Mouse (Mus musculus): ENCODE measurements at regions not wholly inside any gene's neighbourhood (a gene's known extent, or its start where the extent isn't known, plus 50 kb on each side); places are given as distances from the start of the nearest gene placed in this dataset.

DNA sequence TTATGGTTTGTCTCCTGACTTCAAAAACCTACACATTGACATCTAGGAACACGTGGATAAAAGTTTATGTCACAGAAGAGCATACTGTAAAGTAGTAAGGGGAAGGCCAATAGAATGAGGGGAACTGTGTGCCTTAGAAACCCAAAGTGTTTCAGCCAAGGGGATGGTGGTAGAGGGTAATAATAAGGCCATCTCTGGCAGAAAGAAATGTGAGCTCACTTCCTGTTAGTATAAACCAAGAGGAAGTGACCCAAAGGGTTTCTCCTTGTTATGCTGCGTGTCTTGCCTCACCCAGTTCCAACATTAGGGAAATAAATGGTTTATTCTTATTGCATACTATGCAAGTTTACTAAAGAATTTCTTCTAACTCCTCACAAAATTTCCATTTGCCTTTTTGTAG is 2982.4 kb upstream of the Lrrc6 start:
- Histone ChIP-seq H3K4me2 (no peak overlapping the region), H3K9me3 (no peaks in the 10 kb centered on the region), H3K27ac (no peak overlapping the region), H3K4me1 (replicated peaks) (no peaks in the 10 kb centered on the region), H3K4me3 (no peak overlapping the region), H3K27me3 (no peaks in the 10 kb centered on the region), H3K9ac (no peak overlapping the region), H3K36me3 (no peaks in the 10 kb centered on the region)
- WGBS = 82% methylated on average over 2 of the region's 2 CpGs
- no peak for ATAC-seq (ENCODE audit: low FRiP score)

DNA sequence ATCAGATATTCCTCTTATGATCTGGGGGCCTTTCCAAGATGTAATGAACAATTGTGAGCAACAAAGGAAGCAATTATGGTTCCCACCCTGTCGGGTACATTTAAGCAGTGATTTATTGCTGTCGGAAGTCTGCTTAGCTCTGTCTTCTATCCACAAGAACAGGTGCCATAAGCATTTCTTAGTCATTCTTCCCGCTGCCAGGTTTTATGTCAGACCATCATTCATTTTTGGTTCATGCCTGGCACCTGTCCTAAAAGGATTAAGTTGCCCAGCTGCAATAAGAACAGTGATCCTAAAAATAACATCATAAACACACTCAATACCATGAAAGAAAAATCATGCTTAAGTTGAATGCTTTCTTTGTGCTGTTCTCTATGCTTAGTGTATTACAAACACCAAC is 2980.4 kb upstream of the Lrrc6 start:
- Histone ChIP-seq H3K4me2 (no peak overlapping the region), H3K4me3 (no peak overlapping the region), H3K9ac (no peak overlapping the region), H3K36me3 (no peaks in the 10 kb centered on the region), H3K4me1 (replicated peaks) (no peaks in the 10 kb centered on the region), H3K27ac (no peak overlapping the region), H3K9me3 (no peaks in the 10 kb centered on the region), H3K27me3 (no peaks in the 10 kb centered on the region)
- 74% methylated on average over 3 of the region's 3 CpGs for WGBS
- ATAC-seq (ENCODE audit: low FRiP score) = no peak

DNA sequence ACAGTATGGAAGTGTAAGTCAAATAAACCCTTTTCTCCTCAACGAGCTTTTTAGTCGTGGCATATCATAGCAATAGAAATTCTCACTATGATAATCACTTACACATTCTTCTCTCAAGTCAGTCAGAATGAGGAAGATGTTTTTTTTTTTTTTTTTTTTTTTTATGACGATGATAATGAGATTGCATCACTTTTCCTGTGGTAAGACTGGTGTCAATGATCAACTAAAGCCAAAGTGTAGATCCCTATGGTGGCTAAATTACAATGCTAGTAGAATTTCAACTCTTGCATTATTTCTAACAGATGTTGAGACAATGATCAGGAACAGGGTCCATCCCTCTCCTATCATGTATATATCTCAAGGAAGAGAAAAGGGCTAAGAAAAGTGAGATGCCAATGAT is 2976.3 kb upstream of the Lrrc6 start:
- ATAC-seq (ENCODE audit: low FRiP score) = no peak
- H3K9ac ChIP-seq = no peak overlapping the region
- WGBS = 84% methylated on average over 3 of the region's 3 CpGs
- H3K36me3 ChIP-seq = no peaks in the 10 kb centered on the region
- no peaks in the 10 kb centered on the region for H3K4me1 ChIP-seq (replicated peaks)
- H3K9me3 ChIP-seq = no peaks in the 10 kb centered on the region
- no peaks in the 10 kb centered on the region for H3K27me3 ChIP-seq
- H3K4me2 ChIP-seq = no peak overlapping the region
- H3K27ac ChIP-seq = no peak overlapping the region
- H3K4me3 ChIP-seq = no peak overlapping the region

DNA sequence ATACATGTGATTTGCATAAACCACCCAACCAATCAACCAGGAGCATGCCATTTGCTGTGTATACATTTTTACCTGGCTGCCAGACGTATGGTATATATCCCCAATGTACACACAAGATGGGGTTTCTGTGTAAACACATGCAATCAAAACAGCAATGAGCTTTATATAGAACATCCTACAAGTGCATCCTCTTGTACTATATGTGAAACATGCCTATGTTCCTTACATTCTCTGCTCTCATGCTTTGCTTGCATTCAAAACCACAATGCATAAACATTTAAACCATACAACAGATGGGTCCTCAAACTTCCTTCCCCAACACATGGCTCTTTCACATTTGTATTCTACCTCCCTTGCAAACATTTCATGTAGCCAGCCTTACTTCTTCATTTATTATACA is 2968.9 kb upstream of the Lrrc6 start:
- no peak overlapping the region for H3K9ac ChIP-seq
- H3K9me3 ChIP-seq = no peaks in the 10 kb centered on the region
- H3K27me3 ChIP-seq = no peaks in the 10 kb centered on the region
- no peak overlapping the region for H3K4me3 ChIP-seq
- no peak overlapping the region for H3K27ac ChIP-seq
- no peaks in the 10 kb centered on the region for H3K36me3 ChIP-seq
- ATAC-seq (ENCODE audit: low FRiP score) = no peak
- H3K4me2 ChIP-seq = no peak overlapping the region
- 87% methylated on average over 1 of the region's 1 CpGs for WGBS
- H3K4me1 ChIP-seq (replicated peaks) = no peaks in the 10 kb centered on the region

DNA sequence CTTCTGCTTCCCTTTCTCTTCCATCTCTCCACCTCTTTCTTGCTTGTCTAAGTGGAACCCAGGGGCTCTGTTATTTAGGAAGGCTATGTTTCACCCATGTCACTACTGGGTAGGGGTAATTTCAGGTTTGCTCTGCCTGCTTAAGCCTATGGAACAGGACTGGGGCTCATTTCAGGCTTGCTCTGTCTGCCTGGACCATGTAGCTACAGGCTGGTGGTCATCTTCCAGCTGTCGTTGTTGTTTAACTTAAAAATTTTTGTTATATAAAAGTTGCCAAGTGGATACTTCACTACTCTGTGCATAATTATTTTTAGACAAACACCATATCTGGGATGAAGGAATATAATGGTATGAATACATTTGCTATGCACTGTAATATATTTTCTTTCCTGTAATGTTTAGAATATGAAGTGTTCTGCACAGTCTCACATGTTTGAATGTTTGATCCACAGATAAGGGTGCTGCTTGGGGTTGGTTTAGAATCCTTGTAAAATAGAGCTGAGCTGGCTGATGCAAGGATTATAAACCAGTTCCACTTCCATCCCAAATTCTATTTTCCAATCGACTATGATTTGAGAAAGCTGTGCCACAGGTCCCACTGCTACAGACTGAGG is 2960.0 kb upstream of the Lrrc6 start:
- Histone ChIP-seq H3K27me3 (no peaks in the 10 kb centered on the region), H3K36me3 (no peaks in the 10 kb centered on the region), H3K27ac (no peak overlapping the region), H3K4me3 (no peak overlapping the region), H3K9me3 (no peaks in the 10 kb centered on the region), H3K4me2 (no peak overlapping the region), H3K4me1 (replicated peaks) (no peaks in the 10 kb centered on the region), H3K9ac (no peak overlapping the region)
- WGBS = 88% methylated on average over 2 of the region's 2 CpGs
- ATAC-seq (ENCODE audit: low FRiP score) = no peak

DNA sequence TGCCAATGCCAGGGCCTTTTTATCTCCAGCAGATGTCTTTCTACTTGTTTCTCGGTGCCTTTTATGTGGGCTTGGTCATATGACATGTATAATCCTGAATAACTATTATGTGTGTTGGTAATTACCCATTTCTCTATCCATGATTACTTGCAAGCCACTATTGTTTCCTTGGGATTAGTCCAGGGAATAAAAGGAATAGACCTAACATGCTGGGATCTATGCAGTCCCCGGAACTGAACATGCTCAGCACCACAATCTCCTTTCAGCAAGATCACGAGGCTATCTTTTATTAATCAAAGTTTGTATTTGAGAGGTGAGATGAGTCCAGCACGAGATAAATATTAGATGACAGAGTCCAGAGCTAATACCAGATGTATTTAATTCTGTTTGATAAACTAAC is 2956.8 kb upstream of the Lrrc6 start:
- H3K36me3 ChIP-seq = no peaks in the 10 kb centered on the region
- ATAC-seq (ENCODE audit: low FRiP score) = no peak
- no peaks in the 10 kb centered on the region for H3K27me3 ChIP-seq
- 80% methylated on average over 4 of the region's 4 CpGs for WGBS
- no peaks in the 10 kb centered on the region for H3K9me3 ChIP-seq
- H3K4me3 ChIP-seq = no peak overlapping the region
- no peak overlapping the region for H3K9ac ChIP-seq
- no peak overlapping the region for H3K27ac ChIP-seq
- H3K4me1 ChIP-seq (replicated peaks) = no peaks in the 10 kb centered on the region
- no peak overlapping the region for H3K4me2 ChIP-seq

DNA sequence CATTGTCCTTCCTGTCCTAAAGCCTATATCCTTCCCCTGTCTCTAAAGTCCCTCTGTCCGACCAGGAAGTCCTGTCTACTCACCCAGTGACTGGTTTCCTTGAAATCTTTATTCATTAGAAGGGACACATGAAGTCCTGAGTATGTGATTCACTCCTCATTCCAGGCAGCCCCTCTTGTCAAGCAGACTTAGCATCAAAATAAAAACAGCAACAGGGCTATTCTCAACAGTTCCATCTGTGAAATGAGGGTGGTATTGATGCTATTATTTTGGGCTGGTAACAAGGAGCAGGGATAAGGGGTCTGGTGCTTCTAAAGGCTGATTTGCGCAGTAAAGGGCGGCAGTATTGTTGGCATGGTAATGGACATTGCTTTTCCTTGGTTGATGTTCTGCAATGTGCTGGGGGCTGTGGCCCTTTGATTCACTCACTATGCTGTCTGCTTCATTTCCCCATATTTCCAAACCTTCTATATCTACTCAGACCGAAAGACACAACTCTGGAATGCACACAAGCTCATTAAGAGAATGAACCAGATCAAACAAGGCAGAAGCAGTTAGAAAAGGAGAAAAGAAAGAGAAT is 2955.6 kb upstream of the Lrrc6 start:
- H3K9ac ChIP-seq = no peak overlapping the region

DNA sequence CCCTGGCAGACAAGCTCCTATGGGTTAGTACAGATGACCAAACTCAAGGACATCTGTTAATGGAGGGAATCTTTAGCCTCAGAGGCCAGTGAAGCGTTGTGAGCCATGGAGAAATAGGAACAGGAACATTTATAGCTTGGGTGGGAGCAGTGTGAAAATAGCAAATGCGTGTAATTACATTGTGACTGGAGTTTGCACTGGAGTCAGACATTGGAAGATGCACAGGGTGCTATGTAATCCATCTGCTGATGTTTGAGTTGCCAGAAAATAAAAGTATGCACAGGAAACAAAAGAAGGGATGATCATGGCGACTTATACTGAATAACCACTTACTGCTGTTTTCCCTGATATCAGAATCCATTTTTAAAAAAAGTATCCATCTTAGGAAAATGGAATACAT is 2940.3 kb upstream of the Lrrc6 start:
- Histone ChIP-seq H3K27ac (no peak overlapping the region), H3K36me3 (no peaks in the 10 kb centered on the region), H3K9ac (no peak overlapping the region), H3K9me3 (no peaks in the 10 kb centered on the region), H3K4me2 (no peak overlapping the region), H3K4me1 (replicated peaks) (no peaks in the 10 kb centered on the region), H3K4me3 (no peak overlapping the region), H3K27me3 (no peaks in the 10 kb centered on the region)
- no peak for ATAC-seq (ENCODE audit: low FRiP score)
- WGBS = 88% methylated on average over 3 of the region's 3 CpGs

More for the DNA sequence above, 2955.6 kb upstream of the Lrrc6 start:
- no peak for ATAC-seq (ENCODE audit: low FRiP score)
- no peak overlapping the region for H3K4me2 ChIP-seq
- no peak overlapping the region for H3K27ac ChIP-seq
- H3K36me3 ChIP-seq = no peaks in the 10 kb centered on the region
- no peaks in the 10 kb centered on the region for H3K9me3 ChIP-seq
- no peak overlapping the region for H3K4me3 ChIP-seq
- WGBS = 83% methylated on average over 4 of the region's 4 CpGs
- H3K4me1 ChIP-seq (replicated peaks) = no peaks in the 10 kb centered on the region
- H3K27me3 ChIP-seq = no peaks in the 10 kb centered on the region

DNA sequence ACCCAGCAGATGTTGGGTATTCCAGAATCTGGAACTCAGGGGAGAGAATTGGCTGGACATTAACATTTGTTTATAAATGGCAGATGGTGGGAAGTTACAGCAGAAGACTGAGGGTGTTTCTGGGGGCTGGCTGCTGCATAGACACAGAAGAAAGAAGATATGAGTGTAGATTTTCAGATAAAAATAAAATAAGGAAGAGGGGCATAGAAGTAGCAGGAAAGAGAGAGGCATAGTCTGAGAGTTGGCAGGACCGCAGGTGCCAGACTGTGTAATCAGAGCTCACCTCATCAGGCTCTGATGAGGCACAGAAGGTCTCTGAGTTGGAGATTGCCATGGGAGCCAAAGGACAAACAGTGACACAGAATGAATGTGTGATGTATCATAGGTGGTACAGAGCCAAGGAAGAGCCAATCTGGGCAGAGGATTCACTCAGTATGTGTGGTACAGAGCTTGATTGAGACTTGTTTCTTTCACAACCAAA is 2912.9 kb upstream of the Lrrc6 start:
- Histone ChIP-seq H3K4me3 (no peak overlapping the region), H3K4me1 (replicated peaks) (0 out of 2 replicates have a peak, but pooled peaks cover 5% of the 10 kb centered on the region), H3K9ac (no peak overlapping the region), H3K27ac (no peak overlapping the region), H3K36me3 (no peaks in the 10 kb centered on the region), H3K9me3 (no peaks in the 10 kb centered on the region), H3K27me3 (no peaks in the 10 kb centered on the region), H3K4me2 (no peak overlapping the region)
- ATAC-seq (ENCODE audit: low FRiP score) = no peak
- WGBS = 100% methylated on average over 1 of the region's 1 CpGs

DNA sequence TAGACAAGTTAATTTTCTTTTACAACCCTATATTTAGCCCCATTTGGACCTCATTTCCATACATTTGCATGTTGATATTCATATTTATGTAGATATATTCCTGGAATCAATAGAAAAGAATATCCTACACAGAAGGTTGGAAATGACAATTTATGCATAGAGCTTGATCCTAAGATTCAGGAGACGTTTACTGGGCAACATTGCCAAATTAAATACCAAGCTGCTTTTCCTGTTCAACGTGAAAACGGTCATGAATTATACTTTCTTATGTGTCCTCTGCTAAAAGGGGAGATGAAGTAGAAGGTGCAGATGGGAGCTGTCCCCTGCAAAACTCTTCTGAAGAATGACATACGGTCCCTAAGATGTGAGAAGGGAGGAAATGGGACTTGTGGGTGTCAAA is 2888.9 kb upstream of the Lrrc6 start:
- 86% methylated on average over 4 of the region's 4 CpGs for WGBS
- H3K27me3 ChIP-seq = no peaks in the 10 kb centered on the region
- H3K4me2 ChIP-seq = no peak overlapping the region
- H3K4me1 ChIP-seq (replicated peaks) = no peaks in the 10 kb centered on the region
- no peak overlapping the region for H3K9ac ChIP-seq
- no peaks in the 10 kb centered on the region for H3K36me3 ChIP-seq
- H3K27ac ChIP-seq = no peak overlapping the region
- ATAC-seq (ENCODE audit: low FRiP score) = no peak
- H3K9me3 ChIP-seq = no peaks in the 10 kb centered on the region
- no peak overlapping the region for H3K4me3 ChIP-seq

DNA sequence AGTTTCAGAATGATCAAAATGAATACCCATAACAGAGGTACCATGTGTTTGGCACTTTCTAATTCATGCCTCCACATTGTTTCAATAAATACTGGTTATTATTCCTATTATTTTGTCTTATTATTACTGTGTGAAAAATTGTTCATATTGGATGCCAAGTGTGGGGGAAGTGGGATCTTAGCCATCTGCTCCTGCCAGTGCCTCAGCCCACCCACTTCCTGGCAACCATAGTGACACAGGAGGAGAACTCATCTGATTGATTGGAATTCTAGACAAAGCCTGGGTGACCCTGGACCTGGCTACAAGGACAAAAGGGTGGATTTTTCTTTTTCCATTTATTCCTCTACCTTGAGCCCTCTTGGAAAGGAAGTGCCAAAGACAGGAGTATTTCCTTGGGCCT is 2886.8 kb upstream of the Lrrc6 start:
- no peak overlapping the region for H3K4me3 ChIP-seq
- H3K4me2 ChIP-seq = no peak overlapping the region
- H3K4me1 ChIP-seq (replicated peaks) = no peaks in the 10 kb centered on the region
- H3K9ac ChIP-seq = no peak overlapping the region
- no peak for ATAC-seq (ENCODE audit: low FRiP score)
- H3K27me3 ChIP-seq = no peaks in the 10 kb centered on the region
- H3K9me3 ChIP-seq = no peaks in the 10 kb centered on the region
- H3K36me3 ChIP-seq = no peaks in the 10 kb centered on the region
- no peak overlapping the region for H3K27ac ChIP-seq

DNA sequence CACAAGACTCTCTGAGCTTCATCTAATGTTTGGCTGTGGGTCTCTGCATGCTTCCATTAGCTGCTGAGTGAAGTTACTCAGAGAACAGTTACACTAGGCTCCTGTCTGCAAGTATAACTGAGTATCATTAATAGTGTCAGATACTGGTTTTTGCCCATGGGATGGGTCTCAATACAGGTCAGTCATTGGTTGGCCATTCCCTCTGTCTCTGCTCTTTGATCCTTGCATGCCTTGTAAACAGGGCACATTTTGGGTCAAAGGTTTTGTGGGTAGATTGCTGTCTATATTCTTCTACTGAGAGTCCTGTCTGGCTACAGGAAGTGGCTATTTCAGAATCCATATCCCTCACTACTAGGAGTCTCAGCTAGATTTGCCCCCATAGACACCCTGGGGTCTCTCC is 2864.7 kb upstream of the Lrrc6 start:
- no peak overlapping the region for H3K9ac ChIP-seq
- H3K4me3 ChIP-seq = no peak overlapping the region
- ATAC-seq (ENCODE audit: low FRiP score) = no peak
- H3K4me2 ChIP-seq = no peak overlapping the region
- no peaks in the 10 kb centered on the region for H3K9me3 ChIP-seq
- no peak overlapping the region for H3K27ac ChIP-seq
- H3K4me1 ChIP-seq (replicated peaks) = no peaks in the 10 kb centered on the region
- H3K27me3 ChIP-seq = no peaks in the 10 kb centered on the region
- no peaks in the 10 kb centered on the region for H3K36me3 ChIP-seq

DNA sequence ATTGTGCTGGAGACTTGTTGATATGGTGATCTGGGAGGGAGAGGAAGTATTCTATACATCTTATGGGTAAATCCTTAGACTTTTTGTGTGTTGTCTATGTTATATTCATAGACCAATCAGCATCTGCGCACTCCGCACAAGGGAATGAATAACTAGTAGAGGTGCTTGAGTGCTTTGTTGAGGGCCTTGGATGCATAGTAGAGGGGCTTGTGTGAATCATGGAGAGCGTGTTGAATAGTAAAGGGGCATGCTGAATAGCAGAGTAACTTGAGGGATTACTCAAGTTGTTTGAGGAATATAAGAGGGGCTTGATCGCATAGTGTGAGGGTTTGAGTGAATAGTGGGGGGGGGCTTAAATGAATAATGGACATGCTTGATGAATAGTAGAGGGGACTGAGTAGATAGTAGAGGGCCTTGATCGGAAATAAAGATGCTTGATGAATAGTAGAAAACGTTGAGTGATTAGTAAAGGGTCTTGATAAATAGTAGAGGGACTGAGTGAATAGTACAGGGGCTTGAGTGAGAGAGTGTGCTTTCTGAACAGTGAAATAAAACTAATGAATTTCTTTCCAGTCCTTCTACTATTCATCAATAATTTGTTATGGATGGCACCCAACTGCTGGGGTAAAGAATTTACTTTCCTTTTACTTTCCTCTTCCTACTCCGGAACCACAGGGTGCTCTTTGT is 2849.5 kb upstream of the Lrrc6 start:
- no peak overlapping the region for H3K4me2 ChIP-seq
- H3K27ac ChIP-seq = no peak overlapping the region
- no peaks in the 10 kb centered on the region for H3K9me3 ChIP-seq
- H3K9ac ChIP-seq = no peak overlapping the region
- no peak for ATAC-seq (ENCODE audit: low FRiP score)
- WGBS = 58% methylated on average over 7 of the region's 7 CpGs
- H3K27me3 ChIP-seq = no peaks in the 10 kb centered on the region
- H3K36me3 ChIP-seq = no peaks in the 10 kb centered on the region
- H3K4me1 ChIP-seq (replicated peaks) = no peaks in the 10 kb centered on the region
- H3K4me3 ChIP-seq = no peak overlapping the region

Data from hindbrain, embryonic 13.5 days (tissue).